Mouse (Mus musculus): ENCODE data around the gene Fam114a1.

The Fam114a1 gene

DNA sequence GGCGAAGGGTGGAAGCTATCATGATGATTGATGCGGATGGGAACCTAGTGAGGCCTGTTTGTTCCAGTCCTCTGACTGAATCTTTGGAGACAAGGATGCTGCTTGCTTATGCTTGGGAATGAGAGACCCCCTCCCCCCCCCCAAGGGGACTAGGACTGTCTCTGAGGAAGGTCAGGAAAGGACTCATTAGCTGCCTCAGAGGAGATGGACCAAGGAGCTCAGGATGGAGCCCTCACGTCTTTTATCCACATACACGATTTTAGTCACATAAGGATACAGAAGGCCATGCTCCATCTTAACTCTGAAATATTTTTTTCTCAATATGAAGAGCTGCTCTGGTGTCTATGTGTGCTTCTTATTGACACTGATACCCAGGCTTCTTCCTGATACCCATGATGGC, 92.4 kb downstream of the Fam114a1 start:
- no peak for DNase-seq

GRCm38 (mm10) chr5:65063266-65063665, 93.4 kb downstream of the Fam114a1 start:
- DNase-seq: no peak

GRCm38 (mm10) chr5:65068166-65068565, 98.3 kb downstream of the Fam114a1 start:
- no peak for DNase-seq

- no peak for DNase-seq
Observed at GRCm38 (mm10) chr5:65069872-65070271, 100.0 kb downstream of the Fam114a1 start.

DNA sequence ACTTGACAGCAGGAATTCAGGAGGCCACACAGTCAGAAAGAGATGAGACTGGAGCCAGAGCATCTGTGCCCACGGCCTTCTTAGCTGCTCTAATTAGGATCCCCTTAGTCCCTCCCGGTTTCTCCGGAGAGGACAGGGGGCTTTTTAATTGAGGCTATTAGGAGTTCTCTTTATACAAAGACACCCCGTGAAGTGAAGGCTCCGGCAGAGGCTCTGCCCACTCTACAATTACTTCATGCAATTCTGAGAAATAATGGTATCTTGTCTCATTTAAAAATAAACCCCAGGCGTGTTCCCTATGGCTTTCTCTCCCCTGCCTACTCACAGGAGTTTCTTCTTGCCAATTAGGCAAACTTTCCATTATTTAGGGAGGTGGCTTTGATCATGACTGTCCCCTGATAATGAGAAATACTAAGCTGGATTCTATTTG, 101.8 kb downstream of the Fam114a1 start:
- DNase-seq: no peak

- no peak for DNase-seq
Observed at GRCm38 (mm10) chr5:65073247-65073646, 103.4 kb downstream of the Fam114a1 start.

- peak; percentile 72 to 78 for DNase-seq
Observed at GRCm38 (mm10) chr5:65074693-65075092, 104.8 kb downstream of the Fam114a1 start.

DNA sequence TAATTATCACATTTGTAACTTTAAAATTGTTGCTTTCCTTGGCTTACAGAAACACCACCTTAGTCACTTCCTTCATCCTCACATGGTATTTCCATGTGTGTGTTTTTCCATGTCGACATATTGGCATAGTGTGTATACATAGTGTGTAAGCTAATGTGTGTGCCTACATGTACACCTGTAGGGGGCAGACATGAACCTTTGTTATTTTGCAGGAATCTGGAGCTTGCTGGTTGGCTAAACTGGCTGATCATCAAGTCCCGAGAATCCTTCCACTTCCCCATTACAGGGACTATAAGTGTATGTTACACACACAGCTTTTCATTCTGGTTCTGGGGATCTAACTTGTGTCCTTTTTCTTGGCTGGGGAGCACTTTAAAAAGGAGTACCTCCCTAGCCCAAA, 106.2 kb downstream of the Fam114a1 start:
- no peak for DNase-seq

DNA sequence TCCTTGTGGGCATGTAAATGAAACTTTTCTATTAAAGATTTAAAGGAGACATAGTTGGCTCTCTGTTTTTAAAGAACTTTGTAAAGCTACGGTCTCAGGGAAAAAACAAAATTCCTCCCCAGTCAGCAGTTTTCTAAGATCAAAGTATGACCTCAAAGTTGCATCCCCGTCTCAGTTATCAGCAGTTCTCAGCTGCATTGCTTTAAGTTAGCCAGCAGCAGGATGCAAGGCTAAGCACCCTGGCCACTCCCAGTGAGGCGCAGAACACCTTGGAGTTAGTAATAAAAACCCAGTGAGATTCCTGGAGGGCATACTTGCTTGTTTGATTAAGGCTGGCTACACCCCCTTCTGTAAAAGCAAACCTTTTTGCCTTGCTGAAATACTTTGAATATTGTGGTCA, 106.9 kb downstream of the Fam114a1 start:
- DNase-seq: no peak

DNA sequence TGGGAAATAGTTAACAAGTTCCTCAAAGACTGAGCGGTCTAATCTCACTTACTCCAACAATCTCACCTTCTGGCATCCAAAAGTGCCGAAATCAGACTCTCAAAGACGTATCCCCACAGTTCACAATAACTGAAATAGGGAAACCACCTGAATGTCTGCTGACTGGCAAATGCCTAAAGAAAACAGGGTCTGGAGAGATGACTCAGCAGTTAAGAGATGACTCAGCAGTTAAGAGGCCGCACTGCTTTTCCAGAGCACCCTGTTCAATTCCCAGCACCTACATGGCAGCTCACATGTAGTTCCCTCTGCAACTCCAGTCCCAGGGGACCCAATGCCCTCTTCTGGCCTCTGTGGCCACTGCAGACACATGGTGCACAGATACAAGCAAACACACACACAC, 108.2 kb downstream of the Fam114a1 start:
- DNase-seq: no peak

DNA sequence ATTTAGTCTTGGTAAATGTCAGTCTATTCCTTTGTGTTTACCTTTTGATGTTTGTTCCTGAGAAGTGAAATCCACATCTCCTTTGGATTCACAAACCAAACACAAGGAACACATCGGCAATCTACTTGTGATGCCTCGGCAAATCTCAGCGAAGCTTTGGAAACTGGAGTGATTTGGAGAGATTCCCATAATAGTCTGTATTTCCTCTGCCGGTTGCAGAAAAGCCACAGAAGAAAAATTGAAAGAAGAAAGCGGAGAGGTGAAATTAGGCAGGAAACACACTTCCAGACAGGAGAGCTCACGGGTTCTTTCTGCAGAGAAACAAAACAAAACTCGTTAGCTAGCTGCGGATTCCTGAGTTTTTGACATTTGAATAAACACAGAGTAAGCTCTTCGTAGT, 110.0 kb downstream of the Fam114a1 start:
- DNase-seq: no peak

GRCm38 (mm10) chr5:65081836-65082235, 112.0 kb downstream of the Fam114a1 start:
- DNase-seq: no peak

DNA sequence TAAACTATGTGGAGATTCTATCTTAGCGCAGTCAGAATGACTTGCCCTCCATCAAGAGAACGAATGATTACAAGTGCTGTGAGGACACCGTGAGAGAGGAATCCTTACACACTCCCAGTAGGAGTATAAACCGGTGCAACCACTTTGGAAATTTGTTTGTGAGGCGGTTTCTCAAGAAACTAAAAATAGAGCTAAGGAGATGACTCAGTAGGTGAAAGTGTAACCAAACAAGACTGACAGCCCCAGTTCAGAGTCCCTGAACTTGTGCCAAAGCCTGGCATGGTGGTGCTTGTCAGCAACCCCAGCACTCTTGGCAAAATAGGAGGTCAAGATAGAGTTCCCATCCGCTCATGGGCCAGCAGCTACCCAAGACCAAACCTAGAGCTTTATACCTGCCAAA, 116.7 kb downstream of the Fam114a1 start:
- DNase-seq: peak in 1 of 2 experiments; percentile 25

DNA sequence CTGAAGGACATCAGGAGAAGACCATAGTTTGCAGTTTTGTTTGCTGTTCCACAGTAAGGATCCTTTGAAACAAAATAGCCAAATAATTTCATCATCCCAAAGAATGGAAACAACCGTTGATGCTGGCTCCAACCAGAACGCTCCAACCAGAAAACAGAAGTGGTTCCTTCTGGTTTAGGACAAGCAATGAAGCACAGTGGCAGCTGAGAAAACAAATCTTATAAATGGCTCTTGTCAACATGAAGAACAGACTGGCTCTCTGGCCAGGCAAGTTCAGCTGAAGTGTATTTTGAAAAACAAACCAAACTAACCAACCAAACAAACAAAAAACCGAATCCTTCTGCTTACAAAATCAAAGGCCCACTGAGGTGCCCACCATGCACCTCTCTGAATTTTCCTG, 119.8 kb downstream of the Fam114a1 start:
- DNase-seq: no peak

DNA sequence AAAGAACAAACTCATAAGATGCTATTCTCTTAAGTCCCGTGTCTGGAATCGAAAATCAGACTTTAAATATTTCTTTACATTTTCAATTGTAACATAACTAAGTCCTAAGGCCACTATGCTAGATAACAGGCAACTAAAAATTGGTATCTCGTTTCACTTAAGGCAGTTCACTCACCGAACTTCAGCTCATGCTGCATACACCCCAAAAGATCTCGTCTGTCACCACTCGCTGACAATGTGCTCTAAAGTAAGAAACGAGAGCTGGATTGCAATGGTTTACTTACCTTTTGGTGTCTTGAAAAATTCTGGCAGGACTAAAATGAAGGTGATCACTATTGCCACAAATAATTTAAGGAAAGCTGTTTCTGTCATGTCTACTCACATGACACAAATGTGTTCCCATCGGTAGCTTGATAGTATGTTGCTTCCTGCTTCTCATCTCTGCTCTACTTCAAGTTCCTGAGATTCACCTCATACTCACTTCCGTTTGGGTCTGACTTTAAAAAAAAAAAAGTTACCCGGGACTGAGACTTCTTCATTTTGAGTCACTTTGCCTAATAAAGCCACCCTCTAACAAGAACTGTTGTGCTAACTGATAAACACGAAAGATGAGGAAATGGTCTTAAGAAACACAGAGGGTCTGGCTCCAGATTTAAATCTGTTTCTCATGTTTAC, 121.5 kb downstream of the Fam114a1 start:
- DNase-seq: no peak

Data from cerebellum, postnatal 14 days (tissue).